Mouse (Mus musculus) cerebellum, adult 18-20 months (tissue): Measurements from ENCODE around the gene Ric8b.

Source experiments
- DNase-seq, 2 experiments: peaks; one replicate each; pipeline ENCODE4 v3.0.0; 2021

Gene Ric8b

DNA sequence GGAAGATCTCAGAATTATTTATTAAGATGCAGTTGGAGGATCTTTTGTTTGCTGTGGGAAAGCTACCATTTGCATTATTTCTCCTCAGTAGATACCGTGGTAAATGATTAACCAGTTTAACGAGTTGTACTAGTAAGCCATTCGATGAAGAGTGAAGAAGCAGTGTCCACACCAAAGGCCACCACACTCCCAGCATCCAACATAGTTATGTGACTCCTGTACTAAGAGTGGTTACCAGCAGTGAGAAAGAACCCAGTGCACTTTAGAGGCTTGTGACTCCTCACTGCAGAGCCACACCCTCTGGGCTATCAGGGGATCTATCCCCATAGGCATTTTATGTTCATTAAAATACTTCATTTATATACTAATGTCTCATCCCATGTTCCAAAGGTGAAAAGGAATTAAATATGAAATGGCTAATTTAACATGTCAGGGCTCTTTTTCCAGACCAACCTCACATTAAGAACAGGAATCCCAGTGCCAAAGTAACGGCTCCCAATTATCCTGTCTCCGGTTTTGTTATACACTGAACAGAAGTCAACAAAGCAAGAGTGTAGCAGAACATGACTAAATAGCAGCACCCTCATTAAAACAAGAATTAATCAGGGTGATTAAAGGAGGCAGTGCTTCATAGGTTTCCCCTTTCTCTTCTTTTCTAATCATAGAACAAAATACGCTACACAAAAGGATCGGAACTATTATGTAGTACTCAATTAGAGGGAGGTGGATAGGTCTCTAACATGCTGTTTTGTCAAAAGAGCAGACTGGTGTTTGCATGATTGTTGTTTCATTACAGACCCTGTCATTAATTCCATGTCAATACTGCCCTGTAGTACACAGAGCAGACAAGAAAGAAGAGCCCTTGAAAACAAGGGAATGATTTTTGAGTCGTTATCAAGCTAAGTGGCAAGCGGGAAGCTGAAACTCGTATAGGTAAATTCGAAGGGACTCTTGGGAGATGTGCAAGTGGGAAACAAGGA is 90.7 kb downstream of the Ric8b start:
- no peak for DNase-seq

DNA sequence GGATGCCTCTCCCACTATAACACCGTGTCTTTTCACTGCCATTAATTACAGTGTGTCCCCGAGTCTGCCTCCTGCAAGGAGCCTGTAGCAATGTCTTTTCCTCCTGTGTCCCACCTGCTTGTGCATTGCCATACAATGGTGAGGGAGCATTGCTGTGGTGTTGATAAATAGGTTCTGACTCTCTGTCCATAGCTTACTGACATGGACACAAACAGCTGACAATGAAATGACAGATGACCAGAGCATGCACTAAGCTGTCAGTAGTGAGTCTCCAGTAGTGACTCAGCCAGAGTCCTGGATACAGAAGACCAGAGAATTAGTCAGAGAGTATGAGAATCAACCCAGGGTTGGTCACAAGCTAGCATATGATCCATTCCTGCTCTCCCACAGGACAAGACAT is 93.7 kb downstream of the Ric8b start:
- no peak for DNase-seq

DNA sequence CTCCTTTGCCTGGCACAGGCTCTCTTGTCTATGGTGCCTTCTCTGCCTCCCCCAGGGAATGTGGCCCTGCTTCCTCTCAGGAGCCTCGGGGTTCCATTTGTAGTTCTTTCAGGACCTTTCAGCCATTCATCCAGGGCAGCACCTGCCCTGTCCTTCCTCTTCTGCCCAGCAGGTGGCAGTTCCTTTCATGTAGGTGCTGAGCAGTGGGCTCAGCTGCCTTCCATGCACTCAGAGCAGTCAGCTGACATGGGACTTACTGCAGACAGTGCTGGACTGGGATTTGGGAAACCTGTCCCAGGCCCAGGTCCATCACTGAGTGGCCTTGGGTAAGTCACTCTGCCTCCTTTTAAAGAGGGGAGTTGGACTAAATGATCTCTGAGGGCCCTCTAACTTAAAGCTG is 96.0 kb downstream of the Ric8b start:
- peak; percentile 36 to 38 for DNase-seq

DNA sequence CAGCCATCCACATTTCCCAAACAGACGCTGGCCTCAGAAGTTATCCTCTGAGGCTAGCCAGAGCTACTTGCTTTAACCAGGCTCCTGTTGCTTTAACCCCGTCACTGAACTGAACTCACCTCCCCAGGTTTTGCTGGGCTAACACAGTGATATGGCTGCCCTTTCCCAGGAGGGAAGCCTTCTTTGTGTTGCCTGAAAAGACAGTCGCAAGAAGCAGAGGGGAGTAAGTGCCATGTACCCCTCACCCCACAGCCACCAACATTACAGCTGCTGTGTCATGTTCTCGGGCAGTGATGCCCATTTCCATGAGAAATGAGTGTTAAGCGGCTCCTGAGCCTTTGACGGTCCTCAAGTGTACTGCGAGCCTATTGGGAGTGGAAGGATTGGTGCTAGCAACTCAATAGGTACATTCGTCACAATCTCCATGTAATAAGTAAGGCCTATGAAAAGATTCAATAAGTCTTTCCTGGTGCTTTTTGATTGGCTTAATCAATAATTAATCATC is 96.6 kb downstream of the Ric8b start:
- no peak for DNase-seq

DNA sequence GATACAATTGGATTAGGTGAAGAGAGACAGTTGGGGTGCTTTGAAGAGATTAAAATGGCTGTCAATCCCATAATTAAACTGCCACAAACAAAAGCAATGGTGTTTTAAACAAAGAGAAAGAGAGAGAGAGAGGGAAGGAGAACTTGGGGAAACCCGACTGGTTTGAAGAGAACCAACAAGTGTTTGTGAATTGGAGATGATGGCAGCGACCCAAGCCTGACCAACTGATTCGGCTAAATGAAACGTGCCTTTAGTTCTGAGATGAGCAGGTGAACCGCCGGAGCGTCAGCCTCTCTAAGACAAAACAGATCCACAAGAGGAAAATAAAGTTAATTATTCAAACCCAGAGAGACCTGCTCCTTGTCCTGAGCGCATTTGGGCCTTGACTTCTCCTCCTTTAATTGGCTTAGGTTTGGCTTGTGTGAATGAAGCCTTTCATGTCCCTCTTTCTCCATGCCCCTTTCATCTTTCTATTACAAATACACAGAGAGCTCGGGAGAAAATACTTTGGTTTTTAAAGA is 97.1 kb downstream of the Ric8b start:
- no peak for DNase-seq

DNA sequence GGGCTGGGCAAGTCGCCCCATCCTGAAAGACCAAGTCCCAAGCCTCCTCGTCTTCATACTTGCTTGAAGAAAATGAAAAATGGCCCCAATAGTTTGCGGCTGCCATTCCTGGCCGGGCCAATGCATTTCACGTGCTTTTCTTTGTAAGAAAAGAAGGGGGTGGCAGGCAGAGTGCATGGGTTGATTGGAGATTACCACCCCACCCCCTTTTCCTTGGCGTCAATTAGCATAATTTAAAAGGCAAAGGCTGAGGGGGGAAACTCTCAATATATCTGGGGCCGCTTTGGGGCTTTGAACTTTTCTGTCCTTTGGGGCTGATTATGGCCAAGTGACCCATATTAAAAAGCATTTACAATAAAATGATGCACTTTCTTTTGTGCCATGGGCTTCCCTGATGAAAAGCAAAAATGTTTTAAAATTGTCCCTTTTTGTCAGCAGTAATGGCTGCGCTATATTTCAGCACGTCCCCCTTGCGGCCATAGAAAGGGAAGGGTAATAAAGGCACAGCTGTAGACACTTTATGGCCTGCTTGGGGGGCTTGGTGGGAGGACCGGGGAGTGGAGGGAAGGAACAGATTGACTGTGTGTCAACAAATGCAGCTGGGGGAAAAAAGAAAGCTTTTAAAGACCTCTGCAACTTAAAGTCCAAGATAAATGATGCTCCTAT is 105.4 kb downstream of the Ric8b start:
- DNase-seq = no peak

DNA sequence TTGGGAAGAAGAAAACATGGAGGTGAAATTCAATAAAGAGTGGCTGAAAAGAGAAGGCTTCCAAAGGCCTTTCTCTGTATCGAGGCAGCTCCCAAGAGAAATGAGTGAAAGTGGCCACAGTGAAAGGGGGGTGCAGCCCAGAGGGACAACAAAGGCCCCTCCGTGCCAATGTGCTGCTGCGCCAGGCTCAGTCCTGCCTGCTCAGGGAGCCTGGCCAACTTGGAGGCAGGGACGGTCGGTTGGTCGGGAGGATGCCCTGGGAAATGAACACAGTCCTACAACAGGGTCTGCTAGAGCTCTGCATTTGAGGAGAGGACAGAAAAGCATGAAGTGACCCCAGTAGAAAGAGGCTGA is 105.9 kb downstream of the Ric8b start:
- DNase-seq = peak in 1 of 2 experiments; percentile 10

DNA sequence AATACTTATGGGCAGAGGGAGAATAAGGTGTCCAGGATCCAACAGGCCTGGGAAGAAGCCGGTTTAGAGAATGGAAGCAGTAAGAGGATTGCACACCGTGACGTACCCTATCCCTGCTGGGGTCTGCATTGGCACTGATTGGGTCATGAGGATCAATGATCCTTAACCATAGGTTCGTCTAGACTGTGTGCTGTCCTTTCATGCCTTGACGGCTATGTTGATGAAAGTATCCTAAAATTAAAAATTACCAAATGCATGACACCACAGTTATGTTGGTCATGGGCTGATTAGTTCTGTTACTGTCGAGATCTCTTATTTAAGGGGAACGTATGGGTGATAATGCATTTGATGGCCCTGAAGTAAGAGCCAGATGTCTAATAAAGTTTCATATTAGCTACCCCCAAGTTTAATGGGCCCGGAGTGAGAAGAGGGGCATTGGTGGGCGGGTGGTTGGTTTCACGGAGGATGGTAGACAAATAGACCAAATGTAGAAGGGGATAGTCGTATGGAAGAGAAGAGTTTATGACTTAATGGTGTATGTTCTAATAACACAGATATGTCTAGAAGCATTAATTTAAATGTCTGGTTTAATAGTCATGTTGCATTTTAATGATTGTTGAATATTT is 108.5 kb downstream of the Ric8b start:
- DNase-seq = no peak

DNA sequence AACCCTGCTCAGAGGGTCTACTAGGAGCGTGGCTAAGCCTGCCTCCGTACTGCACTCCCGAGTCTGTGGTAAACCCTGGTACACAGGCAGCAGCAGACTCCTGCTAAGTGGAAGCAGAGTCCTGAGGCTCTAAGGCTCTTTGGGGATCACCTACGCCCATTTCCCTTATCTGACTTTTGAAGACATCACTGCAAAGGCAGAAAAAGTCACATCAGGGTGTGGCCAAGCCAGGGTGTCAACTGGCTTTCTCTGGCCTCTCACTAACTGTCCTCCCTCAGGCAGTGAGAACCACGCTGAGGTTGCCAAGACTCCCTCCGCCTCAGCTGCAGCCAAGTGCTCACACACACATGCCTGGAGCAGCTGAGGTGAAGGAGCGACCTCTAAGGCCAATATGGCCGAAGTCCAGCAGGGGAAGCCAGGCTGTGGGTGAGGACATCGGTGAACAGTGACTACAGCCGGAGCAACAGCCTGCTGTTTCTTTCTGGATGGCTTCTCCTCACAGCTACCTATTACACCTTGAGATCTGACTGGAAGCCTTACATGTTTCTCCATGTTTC is 110.3 kb downstream of the Ric8b start:
- DNase-seq = no peak

DNA sequence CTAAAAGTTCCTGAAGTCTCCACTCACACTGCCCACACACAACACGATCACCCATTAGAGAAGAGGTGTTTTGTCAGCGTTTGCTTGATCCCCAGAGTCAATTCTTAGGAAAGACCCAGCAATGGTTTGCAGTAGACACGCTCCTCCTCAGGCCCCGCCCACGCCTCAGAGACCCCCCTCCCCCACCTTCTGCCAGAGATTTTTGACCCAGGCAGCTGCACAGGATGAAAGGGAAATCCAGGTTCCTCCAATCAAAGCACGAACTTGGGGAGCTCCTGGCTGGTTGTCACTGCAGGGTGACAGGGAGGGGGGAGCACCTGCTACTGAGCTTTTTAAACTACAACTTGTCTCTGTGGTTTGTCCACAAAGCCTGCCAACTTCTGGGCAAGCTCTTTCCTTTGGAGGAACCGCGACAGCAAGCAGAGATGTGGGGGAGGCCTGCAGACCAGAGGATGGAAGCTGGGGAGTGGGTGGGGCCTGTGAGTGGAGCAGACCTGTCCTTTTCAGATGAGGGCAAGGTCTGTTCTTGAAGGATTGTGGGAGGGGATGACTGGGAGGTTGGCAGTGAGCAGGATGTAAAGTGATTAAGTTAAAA is 117.8 kb downstream of the Ric8b start:
- DNase-seq = no peak

DNA sequence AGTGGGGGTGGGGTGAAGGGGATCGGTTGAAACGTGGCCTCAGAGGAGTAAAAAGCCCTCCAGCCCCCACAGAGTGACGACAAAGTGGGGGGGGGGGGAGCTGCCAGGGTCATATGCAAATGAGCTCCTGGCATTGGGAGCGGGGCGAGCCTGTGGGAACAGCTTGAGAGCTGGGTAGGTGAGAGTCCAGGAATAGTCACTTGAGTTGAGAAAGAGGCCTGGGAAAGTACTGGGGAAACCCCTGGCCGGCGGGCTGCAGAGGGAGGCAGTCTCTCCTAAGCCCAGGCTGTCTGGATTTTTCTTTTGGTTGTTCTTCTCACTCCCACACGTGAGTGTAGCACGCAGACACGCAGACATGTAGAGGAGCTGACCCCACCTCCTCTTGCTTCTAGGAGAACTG is 120.7 kb downstream of the Ric8b start:
- no peak for DNase-seq

DNA sequence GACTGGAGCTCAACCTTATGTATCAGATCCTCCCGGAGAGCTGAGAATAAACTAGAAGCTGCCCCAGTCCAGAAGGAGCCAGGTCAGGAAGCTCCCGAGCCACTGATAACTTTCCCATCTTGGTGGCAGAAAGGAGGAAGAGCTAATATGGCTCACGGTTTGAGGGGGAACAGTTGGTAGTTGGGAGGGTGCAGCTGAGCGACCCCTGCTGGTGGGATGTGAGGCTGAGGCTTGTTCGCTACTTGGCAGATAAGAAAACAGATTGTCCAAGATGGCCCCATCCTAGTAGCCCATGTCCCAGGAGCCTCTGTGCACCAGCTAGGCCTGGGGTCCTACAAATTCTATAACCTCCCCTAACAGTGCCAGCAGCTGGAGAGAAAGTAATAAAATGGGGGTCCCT is 121.4 kb downstream of the Ric8b start:
- DNase-seq = no peak

DNA sequence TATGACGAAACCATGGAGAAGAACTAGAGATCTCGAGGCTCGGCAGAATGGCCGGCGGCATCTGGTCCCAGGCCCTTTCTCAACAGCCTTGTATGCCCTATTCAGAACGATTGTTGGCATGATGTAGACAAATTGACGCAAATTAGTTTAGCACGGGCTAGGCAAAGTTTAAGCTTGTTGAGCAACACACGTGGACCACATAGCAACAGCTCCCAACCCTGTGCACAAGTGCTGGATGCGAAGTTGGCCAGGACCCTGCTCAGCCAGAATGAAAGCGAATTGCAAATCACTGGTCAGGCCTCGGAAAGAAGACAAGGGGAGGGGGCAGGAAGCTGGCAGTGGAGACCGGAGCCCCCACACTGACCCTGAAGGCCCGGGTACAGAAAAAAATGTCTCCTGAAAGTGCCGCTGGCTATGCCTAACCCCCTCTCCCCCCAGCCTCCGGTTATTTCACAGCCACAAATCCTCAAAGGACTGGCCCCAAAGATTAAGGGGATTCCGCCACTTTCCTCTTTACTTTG is 126.8 kb downstream of the Ric8b start:
- DNase-seq = no peak

DNA sequence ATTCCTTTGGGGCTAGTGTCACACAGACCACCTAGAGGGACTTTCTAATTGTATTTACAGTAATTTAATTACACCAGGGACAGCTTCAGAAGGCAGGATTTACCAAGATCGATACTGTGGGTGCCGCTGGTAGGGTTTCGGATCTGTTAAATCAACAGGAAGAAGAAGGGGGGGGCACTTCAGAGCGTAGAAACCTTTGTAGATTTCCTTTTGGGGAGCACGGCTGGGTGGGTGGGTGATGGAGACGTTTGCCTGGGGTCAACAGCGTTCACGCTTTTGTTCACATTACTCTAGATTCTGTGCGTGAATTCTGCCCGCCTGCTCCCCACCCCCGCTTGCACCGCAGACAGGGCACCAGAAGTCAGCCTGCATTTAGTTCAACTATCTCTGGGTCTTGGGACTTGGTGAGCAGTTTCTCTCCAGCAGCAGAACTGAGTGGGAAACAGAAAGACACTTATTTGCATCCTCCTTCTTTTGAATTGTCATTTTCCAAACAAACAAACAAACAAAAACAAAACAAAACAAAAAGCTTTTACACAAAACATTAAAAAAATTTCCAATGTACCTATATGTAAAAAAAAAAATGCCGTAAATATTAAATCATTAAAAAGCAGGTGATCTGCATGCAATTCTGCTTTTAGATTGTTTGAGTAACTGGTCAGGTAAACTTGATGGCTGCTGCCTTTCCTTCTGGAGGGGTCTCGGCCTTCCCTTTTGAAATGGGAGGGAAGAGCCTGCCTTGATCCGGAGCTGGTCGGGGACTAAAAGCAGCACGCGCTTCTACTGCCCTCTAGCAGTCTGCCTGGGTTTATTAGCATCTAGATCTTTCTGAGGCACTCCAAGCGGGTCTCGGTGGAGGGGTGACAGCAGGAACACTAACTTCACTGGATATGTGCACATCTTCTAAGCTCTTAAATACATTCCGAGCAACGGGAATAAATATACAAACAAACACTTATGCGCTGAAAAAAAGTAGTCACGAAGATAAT is 127.6 kb downstream of the Ric8b start:
- DNase-seq = peak; percentile 28 to 34

DNA sequence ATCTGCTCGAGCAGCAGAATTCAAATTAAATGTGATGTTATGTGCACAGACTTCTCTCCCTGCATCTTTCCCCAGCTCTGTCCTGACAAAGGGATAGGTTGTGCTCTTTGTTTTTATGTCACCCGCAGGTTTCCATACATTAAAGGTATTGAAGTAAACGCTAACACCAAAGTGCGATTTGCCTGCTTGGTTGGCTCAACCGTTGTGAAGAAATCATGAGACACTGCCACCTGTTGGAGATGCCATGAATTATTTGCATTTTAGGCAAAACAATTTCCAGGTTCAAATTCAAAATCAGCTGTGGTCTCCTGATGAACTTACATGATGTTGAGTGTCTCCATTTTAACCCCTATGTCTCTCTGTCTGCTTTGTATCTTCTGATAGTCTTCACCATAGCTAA is 129.2 kb downstream of the Ric8b start:
- peak; percentile 25 to 31 for DNase-seq

DNA sequence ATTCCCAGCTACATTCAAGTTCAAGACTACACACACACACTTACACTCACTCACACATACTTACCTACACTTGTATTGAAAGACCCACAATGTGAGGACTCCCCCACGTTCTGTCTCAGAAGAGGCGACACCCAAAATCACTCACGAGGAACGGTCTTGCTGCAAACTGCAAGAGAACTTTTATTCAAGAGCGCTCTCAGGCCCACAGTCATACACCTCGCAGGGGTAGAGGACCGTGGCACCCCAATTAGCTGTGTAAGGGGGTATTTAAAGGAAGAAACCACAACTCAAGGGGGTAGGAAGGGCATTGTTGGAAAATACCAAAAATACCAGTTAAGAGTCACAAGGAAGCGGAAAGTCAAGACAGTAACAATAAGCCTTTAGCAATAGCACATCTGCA is 130.6 kb downstream of the Ric8b start:
- no peak for DNase-seq

DNA sequence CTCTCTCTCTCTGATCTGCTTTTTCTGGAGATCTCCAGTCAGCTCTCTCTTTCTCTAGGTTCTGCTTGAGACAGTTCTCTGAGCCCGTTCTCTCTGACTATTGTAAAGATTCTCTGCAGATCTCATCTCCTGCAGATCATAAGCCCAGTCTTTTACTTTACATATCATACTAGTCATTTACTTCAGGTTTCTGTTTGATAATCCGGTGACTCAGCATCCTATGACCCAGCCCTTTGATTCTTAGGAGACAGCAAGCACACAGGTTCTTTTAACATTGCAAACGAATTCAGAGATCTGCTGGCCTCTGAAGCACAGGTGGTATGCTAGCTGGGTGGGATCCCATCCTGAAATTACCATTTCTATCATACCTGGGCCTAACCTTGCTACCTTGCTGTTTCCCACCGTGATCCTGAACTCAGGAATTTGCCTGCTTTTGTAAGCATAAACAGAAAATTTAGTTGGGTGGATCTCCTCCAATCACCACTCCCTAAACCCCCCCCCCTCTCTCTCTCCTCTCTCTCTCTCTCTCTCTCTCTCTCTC is 133.3 kb downstream of the Ric8b start:
- DNase-seq = no peak

DNA sequence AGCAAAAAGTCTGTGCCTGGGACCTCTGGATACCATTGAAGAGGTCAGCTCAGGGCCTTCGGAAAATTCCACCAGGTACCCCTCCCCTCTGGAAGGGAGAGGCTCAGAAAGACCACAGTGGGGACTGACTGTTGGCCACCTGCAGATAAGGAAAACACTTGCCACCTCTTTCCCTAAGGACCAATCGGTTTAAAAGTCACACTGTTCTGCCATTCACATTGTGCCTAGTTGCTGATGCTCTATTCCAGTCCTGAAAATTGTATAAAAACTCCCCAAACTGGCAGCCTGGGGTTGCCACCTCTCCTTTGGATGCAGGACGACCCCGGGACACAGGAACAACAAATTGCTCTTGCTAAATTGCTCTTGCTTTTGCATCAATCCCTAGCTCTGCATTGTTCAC is 135.0 kb downstream of the Ric8b start:
- no peak for DNase-seq

DNA sequence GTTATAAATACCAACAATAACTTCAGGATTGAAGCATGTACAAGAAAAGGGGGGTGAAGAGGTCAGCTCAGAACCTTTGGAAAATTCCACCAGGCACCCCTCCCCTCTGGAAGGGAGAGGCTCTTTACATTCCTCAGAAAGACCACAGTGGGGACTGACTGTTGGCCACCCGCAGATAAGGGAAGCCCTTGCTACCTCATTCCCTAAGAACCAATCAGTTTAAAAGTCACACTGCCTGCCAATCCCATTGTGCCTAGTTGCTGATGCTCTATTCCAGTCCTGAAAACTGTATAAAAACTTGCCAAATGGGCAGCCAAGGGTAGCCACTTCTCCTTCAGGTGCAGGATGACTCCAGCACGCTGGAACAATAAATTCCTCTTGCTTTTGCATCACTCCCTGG is 137.5 kb downstream of the Ric8b start:
- no peak for DNase-seq
